Mouse (Mus musculus) hindbrain, embryonic 12.5 days (tissue): ENCODE results near the gene Zfand3. TPM values are rescaled to one million over a fixed set of nuclear protein-coding genes. Genes with fewer than 3 reads are reported as not detected.

Source experiments
- ATAC-seq: fragments of 200-750 bp; cut with Nextera tagmentation; 2 replicates; pipeline ENCODE4 v1.8.0; 2017; ENCODE audit warnings: moderate TSS enrichment; ENCODE audit not compliant: low FRiP score
- H3K27ac ChIP-seq: fragments of 300-500 bp; sonication (generic); 2 replicates; pipeline ENCODE4 v1.5.1; 2016; ENCODE audit warnings: mild to moderate bottlenecking
- H3K27me3 ChIP-seq: fragments of 300-500 bp; sonication (generic); 2 replicates; pipeline ENCODE4 v1.6.1; 2016; ENCODE audit warnings: mild to moderate bottlenecking
- H3K36me3 ChIP-seq: fragments of 300-500 bp; sonication (generic); 2 replicates; pipeline ENCODE4 v1.6.1; 2016; ENCODE audit warnings: mild to moderate bottlenecking
- H3K4me1 ChIP-seq: fragments of 300-500 bp; sonication (generic); 2 replicates; pipeline ENCODE4 v1.6.1; 2016
- H3K4me2 ChIP-seq: fragments of 300-500 bp; sonication (generic); replicated peaks from 2 replicates; pipeline ENCODE4 v1.6.1; 2016; ENCODE audit warnings: mild to moderate bottlenecking
- H3K4me3 ChIP-seq: fragments of 300-500 bp; sonication (generic); 2 replicates; pipeline ENCODE4 v1.5.1; 2016; ENCODE audit warnings: mild to moderate bottlenecking
- H3K9ac ChIP-seq: fragments of 300-500 bp; sonication (generic); 2 replicates; pipeline ENCODE4 v1.6.1; 2016; ENCODE audit warnings: mild to moderate bottlenecking, moderate library complexity
- H3K9me3 ChIP-seq: fragments of 300-500 bp; sonication (generic); replicated peaks from 2 replicates; pipeline ENCODE4 v1.6.1; 2016; ENCODE audit warnings: mild to moderate bottlenecking
- whole genome bisulfite sequencing: fragments of 180-500 bp; shearing (Covaris S2); methylation state at CpG from one replicate; pipeline ENCODE4 v1.1.7; 2016; 5-methylcytosine and 5-hydroxymethylcytosine counted together
- polyA plus RNA-seq: library from polyadenylated mRNA; unstranded; fragments of >200 nt; fragmentation: Nextera tagmentation; extraction: Ambion mirVana; gene quantifications from 2 replicates; pipeline ENCODE4 v1.2.1, GENCODE M21; 2016

The Zfand3 gene
- polyA plus RNA-seq, 1 experiment from 2014 or later: 95.1 TPM

GRCm38 (mm10) chr17:30145596-30146149 is 141.1 kb downstream of the Zfand3 start:
- H3K9ac ChIP-seq: no peak overlapping the region
- H3K36me3 ChIP-seq: no peaks in the 10 kb centered on the region
- no peaks in the 10 kb centered on the region for H3K9me3 ChIP-seq
- H3K27me3 ChIP-seq: no peaks in the 10 kb centered on the region
- H3K4me2 ChIP-seq: no peak overlapping the region
- H3K4me3 ChIP-seq: no peak overlapping the region
- H3K27ac ChIP-seq: no peak overlapping the region
- no peak for ATAC-seq
- WGBS: 77% methylated on average over 10 of the region's 10 CpGs
- H3K4me1 ChIP-seq: peaks cover 45% of the 10 kb centered on the region

DNA sequence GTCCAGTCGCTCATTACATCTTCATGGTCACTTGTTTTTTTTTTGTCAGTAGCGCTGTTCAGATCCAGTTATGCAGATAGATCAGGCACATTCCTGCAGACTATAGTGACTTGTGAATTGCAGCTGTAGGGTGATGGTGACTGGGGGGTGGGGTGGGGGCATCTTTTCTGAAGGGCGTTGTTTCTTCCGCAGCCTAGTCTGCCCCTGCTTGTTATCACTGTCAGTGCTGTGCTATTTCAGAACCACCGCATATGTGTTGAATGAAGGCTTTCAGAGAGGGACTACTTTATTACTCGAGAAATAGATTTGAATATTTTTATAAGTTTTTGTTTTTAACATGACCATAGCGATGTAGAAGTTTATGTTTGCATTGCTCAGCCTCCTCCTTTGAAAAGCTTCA is 142.0 kb downstream of the Zfand3 start:
- H3K4me1 ChIP-seq: peaks cover 48% of the 10 kb centered on the region

GRCm38 (mm10) chr17:30147897-30148296 is 143.4 kb downstream of the Zfand3 start:
- no peaks in the 10 kb centered on the region for H3K27me3 ChIP-seq
- no peak overlapping the region for H3K9ac ChIP-seq
- H3K4me2 ChIP-seq: no peak overlapping the region
- no peak overlapping the region for H3K4me3 ChIP-seq
- ATAC-seq: no peak
- 0 out of 2 replicates have a peak, but pooled peaks cover under 1% of the 10 kb centered on the region for H3K36me3 ChIP-seq
- 71% methylated on average over 1 of the region's 1 CpGs for WGBS
- no peak overlapping the region for H3K27ac ChIP-seq
- peaks cover 55% of the 10 kb centered on the region for H3K4me1 ChIP-seq
- H3K9me3 ChIP-seq: no peaks in the 10 kb centered on the region

More for the DNA sequence above, 142.0 kb downstream of the Zfand3 start:
- Histone ChIP-seq H3K4me2 (no peak overlapping the region), H3K9me3 (no peaks in the 10 kb centered on the region), H3K4me3 (no peak overlapping the region), H3K27ac (no peak overlapping the region), H3K27me3 (no peaks in the 10 kb centered on the region), H3K9ac (no peak overlapping the region), H3K36me3 (no peaks in the 10 kb centered on the region)
- 83% methylated on average over 7 of the region's 7 CpGs for WGBS
- ATAC-seq: no peak

DNA sequence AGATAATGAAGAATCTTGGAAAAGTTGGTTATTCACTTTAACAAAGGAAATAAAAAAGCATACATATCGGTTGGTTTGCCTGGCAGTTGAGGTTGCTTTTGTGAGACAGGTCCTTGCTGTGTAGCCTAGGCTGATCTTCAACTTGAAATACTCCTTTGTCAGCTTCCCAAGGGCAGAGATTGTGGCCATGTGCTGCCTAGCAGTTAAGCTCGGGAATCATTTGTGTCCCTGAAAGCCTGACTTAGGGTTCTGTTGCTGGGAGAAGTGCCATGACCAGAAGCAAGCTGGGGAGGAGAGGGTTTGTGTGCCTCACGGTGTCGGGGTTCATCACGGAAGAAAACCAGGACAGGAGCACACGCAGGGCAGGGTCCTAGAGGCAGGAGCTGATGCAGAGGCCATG is 143.8 kb downstream of the Zfand3 start:
- no peak overlapping the region for H3K4me2 ChIP-seq
- H3K27ac ChIP-seq: peak overlapping the region; percentile 52; the same call in 1 of the 2 replicates
- peaks cover 59% of the 10 kb centered on the region for H3K4me1 ChIP-seq
- 69% methylated on average over 6 of the region's 6 CpGs for WGBS
- no peaks in the 10 kb centered on the region for H3K9me3 ChIP-seq
- H3K36me3 ChIP-seq: 0 out of 2 replicates have a peak, but pooled peaks cover 4% of the 10 kb centered on the region
- ATAC-seq: no peak
- H3K4me3 ChIP-seq: no peak overlapping the region
- no peaks in the 10 kb centered on the region for H3K27me3 ChIP-seq
- H3K9ac ChIP-seq: no peak overlapping the region

GRCm38 (mm10) chr17:30149911-30150310 is 145.4 kb downstream of the Zfand3 start:
- Histone ChIP-seq H3K4me1 (peaks cover 66% of the 10 kb centered on the region), H3K4me3 (no peak overlapping the region), H3K4me2 (no peak overlapping the region), H3K36me3 (0 out of 2 replicates have a peak, but pooled peaks cover 4% of the 10 kb centered on the region), H3K27ac (peak overlapping the region; percentile 12), H3K27me3 (no peaks in the 10 kb centered on the region), H3K9ac (no peak overlapping the region), H3K9me3 (no peaks in the 10 kb centered on the region)
- ATAC-seq: peak; percentile 81
- 59% methylated on average over 6 of the region's 6 CpGs for WGBS

DNA sequence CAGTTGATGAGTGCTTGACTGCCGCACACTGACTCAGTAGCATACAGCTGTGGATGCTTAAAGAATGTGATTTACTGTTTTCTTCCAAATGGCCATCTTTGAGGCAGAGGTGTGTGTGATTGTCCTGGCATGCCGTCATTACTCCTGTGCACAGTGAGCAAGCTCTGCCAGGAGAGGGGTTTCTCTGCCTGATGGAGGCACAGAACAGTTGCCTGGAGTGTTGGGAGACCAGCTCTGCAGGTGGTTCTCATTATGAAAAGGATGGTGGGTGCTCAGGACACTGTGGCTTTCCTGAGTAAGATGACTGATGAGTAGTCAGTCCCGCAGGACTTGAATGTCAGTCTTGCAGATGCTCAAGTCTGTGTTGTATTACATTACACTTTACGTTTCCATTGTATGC is 149.6 kb downstream of the Zfand3 start:
- no peak overlapping the region for H3K4me3 ChIP-seq
- no peak overlapping the region for H3K9ac ChIP-seq
- H3K27me3 ChIP-seq: no peaks in the 10 kb centered on the region
- WGBS: 54% methylated on average over 4 of the region's 4 CpGs
- ATAC-seq: no peak
- H3K27ac ChIP-seq: 0 out of 2 replicates have a peak overlapping the region, but pooled peaks have one; percentile 35
- no peaks in the 10 kb centered on the region for H3K9me3 ChIP-seq
- 0 out of 2 replicates have a peak, but pooled peaks cover 4% of the 10 kb centered on the region for H3K36me3 ChIP-seq
- H3K4me1 ChIP-seq: peaks cover 64% of the 10 kb centered on the region
- H3K4me2 ChIP-seq: no peak overlapping the region

DNA sequence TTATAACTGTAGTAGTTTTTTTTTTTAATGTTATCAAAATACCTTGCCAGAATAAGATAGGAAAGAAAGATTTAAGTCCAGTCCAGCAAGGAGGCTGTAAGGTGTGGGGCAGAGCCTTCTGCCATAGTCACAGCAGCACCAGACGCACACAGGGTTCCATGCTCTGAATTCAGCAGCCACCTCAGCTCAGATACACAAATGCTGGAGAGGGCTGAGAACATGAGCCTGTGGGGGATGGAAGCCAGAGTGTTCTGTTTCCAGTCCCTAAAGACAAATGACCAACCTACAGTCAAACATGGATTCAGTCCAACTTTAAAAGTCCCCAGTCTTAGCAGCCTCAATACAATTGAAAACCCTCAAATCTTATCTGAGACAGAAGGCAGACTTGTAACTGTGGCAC is 150.3 kb downstream of the Zfand3 start:
- Histone ChIP-seq H3K4me2 (no peak overlapping the region), H3K4me1 (peaks cover 61% of the 10 kb centered on the region), H3K27me3 (no peaks in the 10 kb centered on the region), H3K9me3 (no peaks in the 10 kb centered on the region), H3K9ac (no peak overlapping the region), H3K36me3 (0 out of 2 replicates have a peak, but pooled peaks cover 4% of the 10 kb centered on the region), H3K27ac (0 out of 2 replicates have a peak overlapping the region, but pooled peaks have one; percentile 9), H3K4me3 (no peak overlapping the region)
- ATAC-seq: no peak
- WGBS: 63% methylated on average over 1 of the region's 1 CpGs

DNA sequence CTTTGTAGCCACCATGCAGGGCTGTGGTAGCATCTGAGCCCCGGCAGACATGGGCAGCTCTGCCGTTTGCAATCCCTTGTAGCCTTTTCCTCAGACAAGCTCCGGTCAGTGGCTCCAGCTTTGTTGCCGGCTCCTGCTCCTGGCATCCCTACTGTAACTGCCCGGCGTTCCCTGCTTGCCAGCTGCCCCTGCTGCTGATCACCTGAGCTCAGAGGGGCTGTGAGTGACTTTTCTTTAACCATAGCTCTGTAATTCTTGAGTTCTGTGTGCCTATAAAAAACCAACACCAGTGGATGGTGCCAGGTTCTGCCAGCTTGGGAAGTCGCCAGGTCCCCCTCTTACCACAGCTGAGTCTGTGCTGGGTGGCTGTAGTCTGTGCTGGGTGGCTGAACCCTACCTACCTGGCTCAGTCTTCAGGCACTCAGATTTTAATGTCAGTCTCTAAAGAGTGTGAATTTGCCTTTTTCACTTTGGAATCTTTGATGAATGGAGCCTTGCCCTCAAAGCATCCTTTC is 150.9 kb downstream of the Zfand3 start:
- H3K9ac ChIP-seq: no peak overlapping the region
- H3K4me1 ChIP-seq: peaks cover 58% of the 10 kb centered on the region
- 0 out of 2 replicates have a peak overlapping the region, but pooled peaks have one; percentile 9 for H3K27ac ChIP-seq
- no peaks in the 10 kb centered on the region for H3K9me3 ChIP-seq
- H3K36me3 ChIP-seq: 0 out of 2 replicates have a peak, but pooled peaks cover 4% of the 10 kb centered on the region
- no peak overlapping the region for H3K4me3 ChIP-seq
- no peak for ATAC-seq
- no peaks in the 10 kb centered on the region for H3K27me3 ChIP-seq
- 64% methylated on average over 7 of the region's 7 CpGs for WGBS
- no peak overlapping the region for H3K4me2 ChIP-seq

- no peaks in the 10 kb centered on the region for H3K36me3 ChIP-seq
- no peak overlapping the region for H3K27ac ChIP-seq
- no peaks in the 10 kb centered on the region for H3K27me3 ChIP-seq
- H3K4me2 ChIP-seq: no peak overlapping the region
- peaks cover 46% of the 10 kb centered on the region for H3K4me1 ChIP-seq
- H3K9ac ChIP-seq: no peak overlapping the region
- ATAC-seq: no peak
- no peak overlapping the region for H3K4me3 ChIP-seq
- no peaks in the 10 kb centered on the region for H3K9me3 ChIP-seq
- 49% methylated on average over 10 of the region's 10 CpGs for WGBS
These were observed 154.0 kb downstream of the Zfand3 start for GRCm38 (mm10) chr17:30158419-30159108.

GRCm38 (mm10) chr17:30159341-30159740 is 154.8 kb downstream of the Zfand3 start:
- Histone ChIP-seq H3K9me3 (no peaks in the 10 kb centered on the region), H3K4me1 (peaks cover 48% of the 10 kb centered on the region), H3K4me3 (no peak overlapping the region), H3K27me3 (no peaks in the 10 kb centered on the region), H3K4me2 (no peak overlapping the region), H3K36me3 (no peaks in the 10 kb centered on the region), H3K9ac (no peak overlapping the region), H3K27ac (no peak overlapping the region)
- 43% methylated on average over 5 of the region's 5 CpGs for WGBS
- ATAC-seq: no peak

DNA sequence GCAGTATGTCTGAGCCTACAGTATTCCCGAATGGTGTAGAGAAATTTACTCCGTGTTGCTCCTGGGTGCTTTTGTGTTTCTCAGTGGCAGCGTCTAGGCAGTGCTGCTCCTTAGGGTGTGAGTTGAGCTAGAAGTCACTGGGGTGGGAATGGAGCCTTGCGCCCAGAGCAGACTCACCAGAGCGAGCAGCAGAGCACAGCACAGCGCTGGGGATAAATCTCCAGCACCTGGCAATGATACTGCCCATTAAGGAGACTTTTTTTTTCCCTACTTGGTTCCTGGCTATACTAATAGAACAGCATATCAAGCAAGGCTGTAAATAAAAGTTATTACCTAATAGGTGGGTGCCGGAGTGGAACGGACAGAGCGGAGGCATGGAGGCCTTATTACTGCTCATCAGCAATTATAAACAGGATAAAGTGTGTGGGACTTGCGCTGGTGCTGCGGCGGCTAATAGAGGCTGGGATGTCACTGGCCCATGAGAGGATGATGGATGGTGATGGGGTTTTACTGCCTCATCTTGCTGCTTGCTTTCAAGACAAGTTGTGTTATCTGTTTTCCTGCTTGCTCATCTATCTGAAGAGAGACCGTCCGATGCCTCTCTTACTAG is 156.4 kb downstream of the Zfand3 start:
- peaks cover 39% of the 10 kb centered on the region for H3K4me1 ChIP-seq
- WGBS: 73% methylated on average over 14 of the region's 14 CpGs

GRCm38 (mm10) chr17:30162983-30163382 is 158.4 kb downstream of the Zfand3 start:
- Histone ChIP-seq H3K4me3 (no peak overlapping the region), H3K27me3 (no peaks in the 10 kb centered on the region), H3K9me3 (no peaks in the 10 kb centered on the region), H3K4me1 (peaks cover 24% of the 10 kb centered on the region), H3K36me3 (no peaks in the 10 kb centered on the region), H3K4me2 (no peak overlapping the region), H3K27ac (no peak overlapping the region), H3K9ac (no peak overlapping the region)
- no peak for ATAC-seq
- 91% methylated on average over 5 of the region's 5 CpGs for WGBS

More for the DNA sequence above, 156.4 kb downstream of the Zfand3 start:
- Histone ChIP-seq H3K4me2 (no peak overlapping the region), H3K36me3 (no peaks in the 10 kb centered on the region), H3K9ac (no peak overlapping the region), H3K27ac (peak overlapping the region; percentile 56), H3K4me3 (no peak overlapping the region), H3K27me3 (no peaks in the 10 kb centered on the region), H3K9me3 (no peaks in the 10 kb centered on the region)
- ATAC-seq: peak; percentile 84; the same call in 1 of the 2 replicates
